Comparison of ENCODE assay signal across 8 mouse cellular contexts in the genomic region with DNA sequence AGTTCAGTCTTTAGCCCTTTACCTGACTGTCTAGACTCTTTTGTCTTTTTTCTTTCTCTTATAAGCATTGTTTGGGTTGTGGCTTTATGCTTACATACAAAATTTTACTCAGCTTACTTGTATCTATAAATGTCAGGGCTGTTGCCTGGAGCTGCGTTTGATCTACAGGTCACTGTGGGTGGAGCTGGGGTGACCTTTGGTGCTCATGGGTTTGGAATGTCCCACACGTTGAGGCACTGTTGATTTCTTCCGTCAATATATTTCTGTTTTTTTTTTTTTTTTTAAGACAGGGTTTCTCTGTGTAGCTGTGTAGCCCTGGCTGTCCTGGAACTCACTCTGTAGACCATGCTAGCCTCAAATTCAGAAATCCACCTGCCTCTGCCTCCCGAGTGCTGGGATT.
"Had no signal": no experiment of that assay in that cellular context is flagged by ENCODE, and none has a peak within 500 bp of the region (broad histone marks: within the 10 kb centered on the region; RNA-seq: fewer than 3 reads in every experiment).

No protein-coding gene starts in this region.

- DNase-seq: lung, adult 18-20 months; lung, embryonic 14.5 days; lung, postnatal 10 days; lung, postnatal 4 days; midbrain, embryonic 14.5 days; right cerebral cortex, postnatal 14 days; thymus, postnatal 14 days; thymus, postnatal 36 days had no signal
